Mouse (Mus musculus) gastrocnemius, adult 2 months (tissue): ENCODE measurements at regions not wholly inside any gene's neighbourhood (a gene's known extent, or its start where the extent isn't known, plus 50 kb on each side); places are given as distances from the start of the nearest gene placed in this dataset.

Source experiments
- DNase-seq: peaks from one replicate; pipeline ENCODE4 v3.0.0; 2022
- H3K27ac ChIP-seq: fragments of 200-600 bp; 2 replicates; pipeline ENCODE4 v1.8.1; 2022; ENCODE audit warnings: mild to moderate bottlenecking
- H3K4me3 ChIP-seq: fragments of 200-600 bp; 2 replicates; pipeline ENCODE4 v1.8.1; 2022; ENCODE audit warnings: mild to moderate bottlenecking, moderate library complexity
- CTCF ChIP-seq: fragments of 200-600 bp; IDR thresholded peaks from 2 replicates; pipeline ENCODE4 v1.8.1; 2022; ENCODE audit warnings: antibody characterized with exemption, mild to moderate bottlenecking, moderate library complexity
- intact Hi-C: fragments of 180-260 bp; cut with DNase I; formaldehyde crosslinking; loops from one replicate; pipeline ENCODE4 v1.15.1; 2025

DNA sequence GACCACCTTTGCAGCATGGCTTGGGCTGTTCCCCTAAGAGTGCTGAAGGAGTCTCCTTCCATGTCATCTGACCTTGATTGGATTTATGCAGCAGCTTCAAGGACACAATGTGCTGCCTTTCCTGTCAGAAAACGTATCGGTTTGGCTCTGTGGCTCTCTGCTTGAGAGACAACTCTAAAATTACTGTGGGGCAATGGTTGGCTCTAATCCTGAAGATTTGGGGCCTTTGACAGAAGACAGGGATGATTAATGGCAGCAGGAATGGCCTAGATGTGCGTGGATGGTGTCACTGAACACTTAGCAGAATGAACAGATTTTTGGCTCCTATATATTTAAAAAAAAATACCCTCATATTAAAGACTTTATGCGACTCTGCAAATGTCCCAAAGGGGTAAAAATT lies 136.8 kb upstream of the Dnajc19 start:
- Histone ChIP-seq H3K27ac (no peak overlapping the region), H3K4me3 (no peak overlapping the region)
- intact Hi-C loops: no loop called here
- DNase-seq: no peak
- TF ChIP-seq CTCF: no peak

DNA sequence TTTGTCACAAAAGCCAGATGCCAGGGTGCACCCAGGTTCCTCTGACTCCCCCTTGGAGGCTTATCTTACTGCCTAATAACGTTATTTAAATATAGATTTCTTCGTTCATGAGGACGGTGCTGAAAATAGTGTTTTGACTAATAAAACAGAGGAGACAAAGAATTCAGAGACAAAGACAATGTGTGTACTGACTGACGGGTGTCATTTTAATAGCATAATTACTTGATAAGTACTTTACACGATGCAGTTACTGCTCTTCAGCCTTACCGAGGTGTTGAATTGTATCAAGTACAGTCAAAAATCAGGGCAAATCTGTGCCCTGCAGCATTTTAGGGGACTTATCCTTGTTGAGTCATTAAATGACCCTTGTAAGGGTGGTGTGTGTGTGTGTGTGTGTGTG lies 133.1 kb upstream of the Dnajc19 start:
- intact Hi-C loops: no loop called here
- Histone ChIP-seq H3K4me3 (no peak overlapping the region), H3K27ac (no peak overlapping the region)
- no peak for TF ChIP-seq CTCF
- no peak for DNase-seq

DNA sequence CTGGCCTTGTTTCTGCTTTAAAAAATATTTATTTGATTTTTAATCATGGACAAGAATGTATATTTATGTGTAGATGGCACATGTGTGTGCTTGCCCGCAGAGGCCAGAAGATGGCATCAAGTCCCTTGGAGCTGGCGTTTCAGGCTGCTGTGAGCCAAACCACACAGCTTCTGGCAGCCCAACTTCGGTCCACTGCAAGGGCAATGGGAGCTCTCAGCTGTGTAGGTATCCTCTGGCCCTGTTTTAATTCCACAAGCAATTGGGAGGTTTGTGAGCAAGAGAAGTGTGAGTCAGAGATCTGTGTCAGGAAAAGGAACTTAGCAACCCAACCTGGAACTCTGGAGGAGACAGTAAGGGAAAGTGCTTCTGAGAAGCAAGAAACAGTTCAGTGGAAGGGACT lies 125.3 kb upstream of the Dnajc19 start:
- TF ChIP-seq CTCF: no peak
- intact Hi-C loops: no loop called here
- H3K27ac ChIP-seq: no peak overlapping the region
- H3K4me3 ChIP-seq: no peak overlapping the region
- no peak for DNase-seq

DNA sequence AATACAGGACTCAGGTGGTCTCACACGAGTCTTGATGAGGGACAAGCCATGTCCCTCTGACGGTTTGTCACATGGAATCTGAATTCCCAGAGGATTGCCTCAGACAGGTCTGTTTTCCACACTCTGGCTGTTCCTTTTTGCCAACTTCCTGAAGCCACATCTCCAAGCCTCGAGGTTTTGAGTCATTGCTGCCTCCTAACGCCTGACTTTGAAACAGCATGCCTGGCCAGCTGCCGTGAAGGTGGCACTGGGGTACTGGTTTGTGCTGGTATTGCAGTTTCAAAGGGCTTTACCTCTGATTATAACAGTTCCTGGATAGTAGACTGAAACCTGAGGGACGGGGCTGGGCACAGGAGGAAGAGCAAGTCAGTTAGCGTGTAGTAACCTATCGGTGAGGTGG lies 117.1 kb upstream of the Dnajc19 start:
- peak; percentile 51 for TF ChIP-seq CTCF

DNA sequence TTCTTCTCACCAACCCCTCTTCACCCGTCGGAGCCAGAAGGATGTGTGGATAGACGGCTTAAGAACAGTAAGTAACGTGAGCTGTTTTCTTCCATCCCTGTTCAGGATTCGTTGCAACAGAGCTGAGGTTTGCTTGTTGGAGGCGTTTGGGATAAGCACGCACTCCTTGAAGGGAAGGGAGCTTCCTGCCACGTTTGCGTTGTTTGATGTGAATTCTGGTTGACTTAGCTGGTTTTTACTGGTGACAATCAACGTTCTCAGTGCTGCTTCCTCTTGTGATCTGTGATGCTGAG lies 116.0 kb upstream of the Dnajc19 start:
- Histone ChIP-seq H3K27ac (no peak overlapping the region), H3K4me3 (no peak overlapping the region)
- intact Hi-C loops: loop anchor here (10.0 kb wide), 1 partner anchor 242 kb away; no protein-coding TSS in a partner anchor
- DNase-seq: no peak
- TF ChIP-seq CTCF: no peak

More for the DNA sequence above, 117.1 kb upstream of the Dnajc19 start:
- peak; percentile 32 for DNase-seq
- intact Hi-C loops: loop anchor here (10.0 kb wide), 1 partner anchor 243 kb away; no protein-coding TSS in a partner anchor
- peak overlapping the region; percentile 14; the same call in 1 of the 2 replicates for H3K4me3 ChIP-seq
- peak overlapping the region; percentile 31; the same call in 1 of the 2 replicates for H3K27ac ChIP-seq

DNA sequence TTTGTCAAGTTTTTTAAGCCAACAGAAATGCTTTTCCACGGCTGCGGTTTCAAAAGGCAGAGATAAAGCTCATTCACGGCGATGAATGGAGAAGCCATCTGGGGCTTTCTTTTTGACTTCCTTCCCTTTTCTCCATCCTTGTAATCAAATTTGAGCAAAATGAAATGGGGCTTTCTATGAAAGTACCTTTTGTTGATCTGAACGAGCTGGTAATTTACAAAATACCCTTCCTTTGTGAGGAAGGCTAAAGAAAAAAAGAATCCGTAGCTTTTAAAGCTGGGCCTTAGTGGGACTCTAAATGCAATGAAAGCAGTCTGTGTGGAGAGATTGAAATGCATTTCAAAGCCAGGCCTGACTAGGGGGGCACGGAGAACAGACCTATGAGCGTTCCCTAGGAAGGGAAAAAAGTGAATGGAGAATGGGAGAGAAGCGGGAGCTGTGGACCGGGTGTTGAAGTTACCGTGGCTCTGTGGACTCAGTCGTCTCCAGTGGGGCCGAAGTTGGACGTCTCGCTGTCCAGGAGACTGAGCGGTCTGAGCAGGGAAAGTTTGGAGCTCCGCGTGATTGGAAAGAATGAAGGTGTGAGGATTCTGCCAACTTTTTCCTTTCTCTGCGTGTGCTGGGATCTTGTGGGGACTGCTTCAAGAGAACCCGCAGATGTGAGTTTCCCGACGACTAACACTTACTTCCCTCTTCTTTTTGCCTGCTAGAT lies 115.5 kb upstream of the Dnajc19 start:
- intact Hi-C loops: loop anchor here (10.0 kb wide), 1 partner anchor 242 kb away; no protein-coding TSS in a partner anchor
- no peak for DNase-seq
- Histone ChIP-seq H3K4me3 (no peak overlapping the region), H3K27ac (no peak overlapping the region)
- TF ChIP-seq CTCF: no peak

DNA sequence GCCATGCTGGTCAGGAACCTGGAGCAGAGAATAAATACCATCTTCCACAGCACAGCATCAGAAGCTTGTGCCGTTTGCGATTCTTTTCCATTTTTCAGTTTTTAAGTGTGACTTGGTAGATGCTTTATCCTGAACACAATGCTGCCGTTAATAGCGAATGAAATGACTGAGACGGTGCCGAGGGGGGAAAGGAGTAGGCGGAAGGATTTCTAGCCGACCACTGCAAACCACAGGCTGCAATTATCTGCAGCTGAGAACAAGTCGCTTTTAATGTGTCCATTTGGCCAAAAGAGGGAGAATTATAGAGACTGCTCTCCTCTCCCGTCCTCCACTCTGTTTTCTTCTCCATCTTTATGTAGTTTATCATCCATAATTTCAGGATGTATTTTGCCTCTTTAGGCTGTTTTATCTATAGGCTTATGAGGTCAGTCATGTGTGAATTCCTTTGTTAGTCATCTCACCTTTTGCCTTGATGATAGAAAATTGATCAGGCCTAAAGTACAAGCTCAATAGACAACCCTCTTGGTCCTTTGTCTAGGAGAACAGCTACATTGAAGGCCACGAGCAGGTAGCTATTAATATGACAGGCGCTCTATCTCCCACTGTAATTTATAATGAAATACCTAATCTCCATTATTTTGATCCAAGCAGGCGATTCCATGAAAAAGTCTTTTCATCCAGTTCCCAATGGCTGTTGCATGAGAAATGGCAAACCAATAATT lies 114.8 kb upstream of the Dnajc19 start:
- DNase-seq: no peak
- no peak for TF ChIP-seq CTCF
- Histone ChIP-seq H3K27ac (no peak overlapping the region), H3K4me3 (no peak overlapping the region)
- intact Hi-C loops: loop anchor here (10.0 kb wide), 1 partner anchor 241 kb away; no protein-coding TSS in a partner anchor

DNA sequence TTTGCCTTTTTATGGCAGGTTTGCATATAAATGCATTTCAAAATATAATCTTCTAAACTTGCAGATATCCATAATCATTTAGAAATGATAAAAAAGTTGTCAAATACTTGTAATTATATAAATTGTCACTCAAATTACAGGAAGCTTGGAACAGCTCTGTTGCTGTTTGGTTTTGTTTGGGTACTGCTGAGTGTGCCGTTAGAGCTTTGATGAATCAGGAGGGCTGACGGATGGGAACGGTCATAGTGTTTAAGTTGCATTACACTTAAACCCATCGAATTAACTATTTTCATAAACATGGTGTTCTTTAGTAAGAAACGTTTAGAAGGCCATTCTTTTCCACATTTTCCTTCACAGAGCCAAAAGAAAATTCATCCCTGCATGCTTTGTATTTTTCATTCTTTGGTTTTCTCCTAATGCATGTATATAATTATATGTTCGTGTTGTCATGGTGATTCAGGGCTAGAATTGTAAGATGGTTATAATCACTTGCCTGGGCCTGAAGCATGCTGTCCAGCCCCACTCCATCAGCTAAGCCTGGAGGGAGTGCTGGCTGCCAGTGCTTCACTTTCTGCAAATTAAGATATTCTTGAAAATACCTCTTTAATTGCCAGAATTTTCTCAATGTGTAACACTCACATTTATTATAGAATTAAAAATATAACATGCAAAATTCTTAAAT lies 92.4 kb upstream of the Dnajc19 start:
- DNase-seq: no peak
- intact Hi-C loops: no loop called here
- Histone ChIP-seq H3K27ac (no peak overlapping the region), H3K4me3 (no peak overlapping the region)
- TF ChIP-seq CTCF: no peak

DNA sequence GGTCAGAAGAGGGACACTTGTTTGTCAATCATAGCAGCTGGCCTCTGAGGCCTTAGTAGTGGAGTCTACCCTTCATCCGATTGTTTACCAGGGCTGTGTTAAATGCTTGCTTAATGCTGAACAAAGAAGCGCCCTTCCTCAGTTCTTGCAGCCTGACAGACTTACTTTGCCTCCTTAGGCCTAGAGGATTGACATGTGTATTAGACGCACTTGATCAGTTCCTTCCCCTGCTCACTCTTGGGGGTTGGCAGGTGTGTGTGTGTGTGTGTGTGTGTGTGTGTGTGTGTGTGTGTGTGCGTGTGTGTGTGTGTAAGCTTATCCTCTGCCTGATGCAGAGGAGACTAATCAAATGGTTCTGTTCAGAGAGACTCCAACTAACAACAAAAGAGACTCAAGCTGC lies 91.8 kb upstream of the Dnajc19 start:
- intact Hi-C loops: no loop called here
- TF ChIP-seq CTCF: no peak
- H3K27ac ChIP-seq: no peak overlapping the region
- no peak for DNase-seq
- no peak overlapping the region for H3K4me3 ChIP-seq

DNA sequence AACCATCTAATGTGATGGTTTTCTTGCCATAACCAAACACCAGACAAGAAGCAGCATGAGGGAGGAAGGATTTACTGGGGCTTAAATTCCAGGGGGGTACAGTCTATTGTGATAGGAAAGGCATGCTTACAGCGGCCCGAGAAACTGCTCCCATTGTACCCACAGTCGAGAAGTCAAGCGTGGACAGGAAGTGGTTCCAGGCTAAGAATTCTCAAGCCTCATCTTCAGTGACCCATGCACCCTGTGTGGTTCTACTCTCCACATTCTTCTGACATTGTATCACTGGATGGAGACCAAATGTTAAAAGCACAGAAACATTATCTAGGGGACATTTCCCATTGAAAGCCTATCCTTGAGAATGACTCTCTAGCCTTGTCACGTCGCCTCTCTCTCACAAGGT lies 90.8 kb upstream of the Dnajc19 start:
- no peak for DNase-seq
- no peak overlapping the region for H3K27ac ChIP-seq
- no peak for TF ChIP-seq CTCF
- intact Hi-C loops: no loop called here
- H3K4me3 ChIP-seq: no peak overlapping the region

DNA sequence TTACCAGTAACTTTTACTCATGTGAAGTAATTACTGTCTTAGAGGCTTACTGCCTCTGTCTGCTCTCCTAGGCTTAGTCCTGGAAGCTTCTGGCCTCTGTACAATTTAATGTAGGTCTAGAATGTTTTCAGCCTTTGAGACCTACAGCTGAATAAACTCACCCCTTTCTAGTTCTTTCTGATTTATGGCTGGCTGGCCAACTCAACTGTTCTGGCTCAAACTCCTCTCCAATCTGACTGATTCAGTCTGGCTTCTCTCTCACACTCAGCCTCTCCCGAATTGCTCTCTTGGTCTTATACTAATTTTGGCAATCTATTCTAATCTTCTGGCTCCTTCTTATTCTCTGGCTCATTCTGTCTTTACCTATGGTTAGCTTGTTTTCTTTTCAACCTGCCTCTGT lies 87.0 kb upstream of the Dnajc19 start:
- H3K27ac ChIP-seq: no peak overlapping the region
- intact Hi-C loops: no loop called here
- no peak for TF ChIP-seq CTCF
- H3K4me3 ChIP-seq: no peak overlapping the region
- no peak for DNase-seq

DNA sequence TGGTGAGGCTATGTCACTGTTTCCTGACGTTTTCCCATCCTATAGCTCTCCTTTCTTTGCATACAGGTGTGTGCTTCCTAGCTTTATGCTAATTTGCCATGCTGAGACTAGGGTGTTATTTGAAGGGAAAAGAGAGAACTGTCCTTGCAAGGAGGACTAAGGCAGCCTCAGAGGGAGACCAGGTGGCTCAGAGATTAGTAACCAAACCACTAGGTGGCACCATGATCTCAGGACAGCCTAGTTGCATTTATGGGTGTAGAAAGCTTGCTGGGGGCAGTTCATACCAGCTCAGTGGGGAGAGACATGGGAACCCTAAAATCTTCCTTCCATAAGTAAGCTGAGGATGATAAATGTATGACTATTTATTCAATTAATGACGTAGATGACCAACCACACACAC lies 68.9 kb upstream of the Dnajc19 start:
- no peak for TF ChIP-seq CTCF
- DNase-seq: no peak
- intact Hi-C loops: no loop called here
- Histone ChIP-seq H3K27ac (no peak overlapping the region), H3K4me3 (no peak overlapping the region)

DNA sequence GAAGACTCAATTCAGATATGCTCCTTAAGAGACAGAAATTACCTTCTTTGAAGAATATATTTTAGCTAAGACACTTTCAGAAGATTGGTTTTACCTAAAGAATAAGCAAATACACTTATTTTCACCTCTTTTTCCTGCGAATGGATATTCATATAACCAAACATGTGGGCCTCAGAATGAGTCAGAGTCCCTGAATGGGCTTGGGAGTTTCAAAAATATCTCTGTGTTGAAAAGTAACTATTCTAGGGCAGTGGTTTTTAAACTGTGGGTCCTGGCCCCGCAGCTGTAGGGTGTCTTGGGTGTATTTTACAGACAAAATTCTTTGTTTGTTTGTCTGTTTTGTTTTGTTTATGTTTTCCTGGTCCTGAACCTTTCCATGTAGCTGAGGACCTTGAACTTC lies 62.5 kb upstream of the Dnajc19 start:
- Histone ChIP-seq H3K4me3 (no peak overlapping the region), H3K27ac (no peak overlapping the region)
- DNase-seq: no peak
- intact Hi-C loops: no loop called here
- no peak for TF ChIP-seq CTCF
